Mouse (Mus musculus) lung, postnatal 0 days (tissue): Measurements from ENCODE around the gene Armcx3.

Experiments used
- CTCF ChIP-seq: IDR thresholded peaks from 2 replicates; pipeline ENCODE4 v1.5.1; 2016; ENCODE audit warnings: antibody characterized with exemption, mild to moderate bottlenecking
- EP300 ChIP-seq: IDR thresholded peaks from 2 replicates; pipeline ENCODE4 v1.6.1; 2016; ENCODE audit warnings: antibody characterized with exemption, mild to moderate bottlenecking, control low read depth

GRCm38 (mm10) chrX:134756434-134757292 is at the start of gene Armcx3:
- TF ChIP-seq CTCF: no peak
- no peak for TF ChIP-seq EP300
